Mouse (Mus musculus) spleen, adult 2 months (tissue): ENCODE results near the gene Slfn2. TPM values are rescaled to one million over a fixed set of nuclear protein-coding genes. Genes with fewer than 3 reads are reported as not detected.

Experiments used
- DNase-seq, 2 experiments: peaks; one replicate each; pipeline versions ENCODE4 v3.0.0 to v3.0.0-alpha.2; 2012 to 2021; ENCODE audit warnings: low spot score in 2 of 2, low read depth in 1 of 2
- H3K27ac ChIP-seq: fragments of 200-500 bp; 2 replicates; pipeline ENCODE4 v1.5.1; 2012; ENCODE audit warnings: low read length, inconsistent platforms; ENCODE audit not compliant: insufficient read depth
- H3K27me3 ChIP-seq: fragments of 200-500 bp; 2 replicates; pipeline ENCODE4 v1.6.1; 2012; ENCODE audit warnings: mild to moderate bottlenecking, moderate library complexity, low read length, inconsistent platforms; ENCODE audit not compliant: control insufficient read depth, insufficient read depth
- H3K36me3 ChIP-seq: fragments of 200-500 bp; 2 replicates; pipeline ENCODE4 v1.6.1; 2012; ENCODE audit warnings: mild to moderate bottlenecking, low read length, inconsistent platforms; ENCODE audit not compliant: control insufficient read depth, insufficient read depth
- H3K4me1 ChIP-seq: fragments of 200-500 bp; 2 replicates; pipeline ENCODE4 v1.6.1; 2011; ENCODE audit warnings: inconsistent platforms; ENCODE audit not compliant: control insufficient read depth, insufficient read depth, insufficient read length
- H3K4me3 ChIP-seq: fragments of 200-500 bp; 2 replicates; pipeline ENCODE4 v1.5.1; 2011; ENCODE audit warnings: mild to moderate bottlenecking, inconsistent platforms; ENCODE audit not compliant: insufficient read depth, insufficient read length; ENCODE audit errors: extremely low read depth
- CTCF ChIP-seq: fragments of 200-500 bp; IDR thresholded peaks from 2 replicates; pipeline ENCODE4 v1.5.1; 2011; ENCODE audit warnings: mild to moderate bottlenecking, inconsistent platforms; ENCODE audit not compliant: insufficient read depth, insufficient read length, insufficient replicate concordance; ENCODE audit errors: extremely low read depth
- POLR2A ChIP-seq: fragments of 200-500 bp; IDR thresholded peaks from 2 replicates; pipeline ENCODE4 v1.6.1; 2011; ENCODE audit warnings: low read depth, low read length, inconsistent platforms
- WGBS: fragments of 180-500 bp; shearing (Covaris S2); methylation state at CpG from one replicate; pipeline ENCODE4 v1.1.7; 2018; 5-methylcytosine and 5-hydroxymethylcytosine counted together
- polyA plus RNA-seq: library from polyadenylated mRNA; depleted of rRNA; stranded (reverse); fragments of >200 nt; gene quantifications from 2 replicates; pipeline ENCODE4 v1.2.3, GENCODE M21; 2012

Slfn2 gene
- polyA plus RNA-seq, 1 experiment, result 31.8 TPM

- Histone ChIP-seq H3K4me3 (no peak overlapping the region), H3K36me3 (peaks cover 28% of the 10 kb centered on the region), H3K4me1 (no peaks in the 10 kb centered on the region; the same call in 1 of the 2 replicates), H3K27me3 (no peaks in the 10 kb centered on the region), H3K27ac (peak overlapping the region; percentile 3; the same call in 1 of the 2 replicates)
- TF ChIP-seq POLR2A (no peak), CTCF (no peak)
- WGBS, result 93% methylated on average over 15 of the region's 15 CpGs
- DNase-seq, result no peak
Observed at GRCm38 (mm10) chr11:83070321-83070970, 5.5 kb downstream of the Slfn2 start.

- Histone ChIP-seq H3K4me1 (peaks cover 18% of the 10 kb centered on the region), H3K27ac (peak overlapping the region; percentile 99), H3K36me3 (no peaks in the 10 kb centered on the region), H3K4me3 (no peak overlapping the region), H3K27me3 (no peaks in the 10 kb centered on the region)
- DNase-seq, result peak; percentile 78 to 91
- TF ChIP-seq CTCF (no peak), POLR2A (peak; percentile 34; the same call in 1 of the 2 replicates)
- WGBS, result 0% methylated on average over 3 of the region's 3 CpGs
Observed at GRCm38 (mm10) chr11:83077714-83078422, 13.0 kb downstream of the Slfn2 start.

DNA sequence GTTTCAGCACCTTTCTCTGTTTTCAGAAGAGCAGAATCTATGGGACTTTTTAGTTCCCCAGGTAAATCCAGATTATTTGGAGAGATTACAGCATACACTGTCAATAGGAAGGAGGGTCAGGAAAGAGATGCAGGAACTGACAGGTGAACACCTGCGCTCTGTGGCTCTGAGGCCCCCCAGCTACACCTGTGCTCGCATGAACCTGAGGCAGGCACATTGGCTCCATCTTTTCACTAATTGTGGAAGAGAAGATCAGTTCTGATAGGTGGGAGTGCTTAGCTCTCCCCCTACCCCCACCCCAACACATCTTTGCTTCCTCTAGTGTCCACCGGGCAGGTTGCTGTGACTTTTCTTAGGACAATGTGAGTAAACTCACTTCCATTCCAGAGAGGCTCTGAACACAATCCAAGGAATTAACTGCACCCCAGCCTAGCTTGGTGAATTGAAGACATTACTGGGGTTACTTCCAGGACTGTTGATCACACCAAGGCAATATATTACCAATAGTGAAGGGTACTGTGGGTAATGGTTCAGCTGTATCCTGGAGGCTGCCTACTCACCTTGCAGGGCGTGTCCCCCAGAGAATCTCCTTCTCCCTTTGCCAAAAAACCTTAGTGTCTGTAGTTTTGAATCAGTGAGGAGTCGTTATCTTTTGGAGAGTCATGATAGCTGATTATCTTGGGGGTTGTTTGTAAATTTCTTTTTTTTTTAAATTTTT is 13.7 kb downstream of the Slfn2 start:
- H3K4me3 ChIP-seq, result peak overlapping the region; percentile 2; the same call in 1 of the 2 replicates
- TF ChIP-seq CTCF (no peak), POLR2A (no peak)

GRCm38 (mm10) chr11:83079487-83080199 is 14.7 kb downstream of the Slfn2 start:
- Histone ChIP-seq H3K4me1 (peaks cover 18% of the 10 kb centered on the region), H3K4me3 (peak overlapping the region; percentile 10; the same call in 1 of the 2 replicates), H3K27ac (peak overlapping the region; percentile 99), H3K27me3 (no peaks in the 10 kb centered on the region), H3K36me3 (no peaks in the 10 kb centered on the region)
- WGBS, result 28% methylated on average over 9 of the region's 9 CpGs
- peak; percentile 39 to 63 for DNase-seq
- peak; percentile 5; the same call in 1 of the 2 replicates for TF ChIP-seq POLR2A
- no peak for TF ChIP-seq CTCF

More for the DNA sequence above, 13.7 kb downstream of the Slfn2 start:
- H3K27ac ChIP-seq, result peak overlapping the region; percentile 99
- H3K4me1 ChIP-seq, result peaks cover 18% of the 10 kb centered on the region
- no peak for DNase-seq
- no peaks in the 10 kb centered on the region for H3K27me3 ChIP-seq
- no peaks in the 10 kb centered on the region for H3K36me3 ChIP-seq
- WGBS, result 31% methylated on average over 5 of the region's 5 CpGs

DNA sequence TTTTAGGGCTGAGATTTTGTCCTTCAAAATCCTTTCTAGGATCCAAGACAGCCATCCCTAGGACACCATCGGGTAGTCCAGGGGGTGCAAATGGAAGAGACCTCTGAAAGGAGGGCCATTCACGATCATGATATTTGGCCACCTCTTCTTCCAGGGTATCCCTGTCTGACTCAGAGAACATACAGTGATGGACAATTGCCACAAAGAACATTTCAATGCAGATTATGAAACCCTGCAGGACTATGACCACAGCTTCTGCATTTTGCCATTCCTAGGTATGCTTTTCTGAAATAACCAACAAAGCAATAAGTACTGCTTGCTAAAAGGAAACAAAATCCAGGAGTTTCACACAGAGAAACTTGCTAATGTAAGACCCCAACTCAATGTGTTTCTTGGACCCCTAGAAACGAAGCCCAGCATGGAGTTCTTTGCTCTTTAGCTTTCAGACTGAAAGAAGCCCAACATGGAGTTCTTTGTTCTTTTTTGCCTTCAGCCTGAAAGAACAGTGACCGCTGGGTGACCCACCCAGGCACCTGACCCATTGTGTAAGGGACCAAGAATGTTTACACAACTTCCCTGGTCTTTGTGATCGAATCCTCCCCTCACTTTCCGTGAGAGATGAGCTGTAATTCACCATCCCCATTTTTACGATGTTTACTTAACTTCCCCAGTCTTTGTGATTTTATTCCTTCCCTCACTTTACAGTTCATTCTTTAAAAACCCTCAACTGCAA is 18.0 kb downstream of the Slfn2 start:
- Histone ChIP-seq H3K27me3 (no peaks in the 10 kb centered on the region), H3K4me1 (peaks cover 12% of the 10 kb centered on the region), H3K36me3 (no peaks in the 10 kb centered on the region), H3K27ac (no peak overlapping the region), H3K4me3 (no peak overlapping the region)
- no peak for DNase-seq
- WGBS, result 79% methylated on average over 7 of the region's 7 CpGs
- TF ChIP-seq POLR2A, result no peak
- TF ChIP-seq CTCF, result no peak

GRCm38 (mm10) chr11:83084161-83084560 is 19.2 kb downstream of the Slfn2 start:
- H3K36me3 ChIP-seq, result no peaks in the 10 kb centered on the region
- H3K27ac ChIP-seq, result no peak overlapping the region
- no peak overlapping the region for H3K4me3 ChIP-seq
- peaks cover 3% of the 10 kb centered on the region; the same call in 1 of the 2 replicates for H3K4me1 ChIP-seq
- DNase-seq, result no peak
- 100% methylated on average over 2 of the region's 2 CpGs for WGBS
- no peaks in the 10 kb centered on the region for H3K27me3 ChIP-seq
- TF ChIP-seq CTCF (no peak), POLR2A (no peak)
